Mouse (Mus musculus): ENCODE measurements around the gene Eme2. TPM values are rescaled to one million over a fixed set of nuclear protein-coding genes. Genes with fewer than 3 reads are reported as not detected.

Eme2 gene
- total RNA-seq (2023) = 66.2 TPM

GRCm38 (mm10) chr17:24894995-24895547 is at the start of gene Eme2, which contains the start of gene Mrps34:
Gene Eme2, minus strand, starts transcription at chr17:24895087.
Gene Mrps34, plus strand, starts transcription at chr17:24895116.

GRCm38 (mm10) chr17:24936259-24937237 is 41.7 kb upstream of the Eme2 start, which contains the start of gene Mapk8ip3:
Gene Mapk8ip3, minus strand, starts transcription at chr17:24936977.

GRCm38 (mm10) chr17:24896241-24896992 is 1.5 kb upstream of the Eme2 start, which contains the start of gene Nme3:
Gene Nme3, plus strand, starts transcription at chr17:24896500.

GRCm38 (mm10) chr17:24886134-24886931 is 8.6 kb downstream of the Eme2 start, which contains the start of the genes Nubp2 and Spsb3:
Gene Nubp2, minus strand, starts transcription at chr17:24886349.
Gene Spsb3, plus strand, starts transcription at chr17:24886643.

GRCm38 (mm10) chr17:24865776-24866175 is 29.1 kb downstream of the Eme2 start, which contains the start of gene Igfals:
Gene Igfals, plus strand, starts transcription at chr17:24865997.

GRCm38 (mm10) chr17:24850065-24850772 is 44.7 kb downstream of the Eme2 start, which contains the start of gene Fahd1:
Gene Fahd1, minus strand, starts transcription at chr17:24850364.

GRCm38 (mm10) chr17:24839842-24840241 is 55.0 kb downstream of the Eme2 start, which contains the start of gene Hagh:
Gene Hagh, plus strand, starts transcription at chr17:24840143.

Other genes starting within 250 kb of the Eme2 start
- gene Slc9a3r2, start 244.8 kb downstream of the Eme2 start, total RNA-seq (2023) = not detected
- gene Npw, start 236.6 kb downstream of the Eme2 start, total RNA-seq (2023) = not detected
- gene Zfp598, start 225.4 kb downstream of the Eme2 start, total RNA-seq (2023) = 62.1 TPM
- gene Syngr3, start 205.1 kb downstream of the Eme2 start, total RNA-seq (2023) = not detected
- 12.7 TPM for gene Gfer, start 198.9 kb downstream of the Eme2 start, total RNA-seq (2023)
- 2.0 TPM for gene Noxo1, start 198.9 kb downstream of the Eme2 start, total RNA-seq (2023)
- gene Tbl3, start 187.4 kb downstream of the Eme2 start, total RNA-seq (2023) = 26.6 TPM
- not detected for gene Rnf151, start 177.0 kb downstream of the Eme2 start, total RNA-seq (2023)
- gene Rps2, start 177.0 kb downstream of the Eme2 start, total RNA-seq (2023) = 1,667 TPM
- 68.1 TPM for gene Ndufb10, start 170.6 kb downstream of the Eme2 start, total RNA-seq (2023)
- not detected for gene Rpl3l, start 167.3 kb downstream of the Eme2 start, total RNA-seq (2023)
- 32.5 TPM for gene Msrb1, start 158.4 kb downstream of the Eme2 start, total RNA-seq (2023)
- gene Hs3st6, start 142.1 kb downstream of the Eme2 start, total RNA-seq (2023) = not detected
- gene Meiob, start 90.8 kb downstream of the Eme2 start, total RNA-seq (2023) = not detected
- gene Hagh, start 54.9 kb downstream of the Eme2 start, total RNA-seq (2023) = 33.1 TPM
- gene Fahd1, start 44.7 kb downstream of the Eme2 start, total RNA-seq (2023) = 2.0 TPM
- gene Igfals, start 29.1 kb downstream of the Eme2 start, total RNA-seq (2023) = 0.67 TPM
- 53.6 TPM for gene Nubp2, start 8.7 kb downstream of the Eme2 start, total RNA-seq (2023)
- 28.9 TPM for gene Spsb3, start 8.4 kb downstream of the Eme2 start, total RNA-seq (2023)
- gene Mrps34, start within 50 bp of the Eme2 start, total RNA-seq (2023) = 44.8 TPM
- gene Nme3, start 1.4 kb upstream of the Eme2 start, total RNA-seq (2023) = 24.0 TPM
- 226 TPM for gene Mapk8ip3, start 41.9 kb upstream of the Eme2 start, total RNA-seq (2023)
- 18.5 TPM for gene Jpt2, start 65.6 kb upstream of the Eme2 start, total RNA-seq (2023)
- 36.7 TPM for gene Cramp1l, start 120.7 kb upstream of the Eme2 start, total RNA-seq (2023)
- 31.4 TPM for gene Ift140, start 121.0 kb upstream of the Eme2 start, total RNA-seq (2023)
- gene Tmem204, start 188.5 kb upstream of the Eme2 start, total RNA-seq (2023) = not detected
- gene Telo2, start 220.9 kb upstream of the Eme2 start, total RNA-seq (2023) = 38.0 TPM
- gene Ptx4, start 225.7 kb upstream of the Eme2 start, total RNA-seq (2023) = not detected
- 35.2 TPM for gene Clcn7, start 238.3 kb upstream of the Eme2 start, total RNA-seq (2023)

Measured in CD8-positive naive resting alpha-beta T cell, adult 57 days (primary cell).